Mouse (Mus musculus) olfactory bulb, adult 2 months (tissue): Measurements from ENCODE around the gene Cyb561d1.

Experiments
- CTCF ChIP-seq: fragments of 200-500 bp; IDR thresholded peaks from 2 replicates; pipeline ENCODE4 v1.5.1; 2012; ENCODE audit warnings: low read depth, mild to moderate bottlenecking, low read length, moderate library complexity; ENCODE audit not compliant: insufficient read depth
- POLR2A ChIP-seq: fragments of 200-500 bp; IDR thresholded peaks from 2 replicates; pipeline ENCODE4 v1.6.1; 2012; ENCODE audit warnings: mild to moderate bottlenecking, low read depth, low read length, moderate library complexity; ENCODE audit not compliant: insufficient read depth

- TF ChIP-seq CTCF (no peak), POLR2A (no peak)
These were observed 36.9 kb downstream of the Cyb561d1 start for GRCm38 (mm10) chr3:108164091-108164490.
